Mouse (Mus musculus): ENCODE data around the gene Myo3a. TPM values are rescaled to one million over a fixed set of nuclear protein-coding genes. Genes with fewer than 3 reads are reported as not detected.

Gene Myo3a
- polyA plus RNA-seq, 1 experiment from 2014 or later = not detected

Small RNA genes lying within 50 kb of the gene (microRNA-seq; reads per million reads assigned to microRNA genes)
- gene Gm23636 (not detected), gene Mir3967 (not detected)
